Mouse (Mus musculus): ENCODE data around the gene Mlst8.

Gene Mlst8

GRCm38 (mm10) chr17:24478663-24479380, at the start of gene Mlst8:
Mlst8 (minus strand) TSS chr17:24479078.
- in situ Hi-C loops (cut with MboI, MseI): no loop called here

- in situ Hi-C loops (cut with MboI, MseI): no loop called here
Observed at GRCm38 (mm10) chr17:24528560-24528918, 49.7 kb upstream of the Mlst8 start.

- in situ Hi-C loops (cut with MboI, MseI): no loop called here
Observed at GRCm38 (mm10) chr17:24527723-24528559, 49.1 kb upstream of the Mlst8 start, which contains the start of gene Traf7. Traf7 (minus strand) TSS chr17:24527938.

- in situ Hi-C loops (cut with MboI, MseI): no loop called here
Observed at GRCm38 (mm10) chr17:24527315-24527714, 48.4 kb upstream of the Mlst8 start.

GRCm38 (mm10) chr17:24524734-24525133, 45.9 kb upstream of the Mlst8 start:
- in situ Hi-C loops (cut with MboI, MseI): loop anchor here (5.0 kb wide), 1 partner anchor 42 kb away; no protein-coding TSS in a partner anchor

GRCm38 (mm10) chr17:24520450-24520849, 41.6 kb upstream of the Mlst8 start:
- in situ Hi-C loops (cut with MboI, MseI): loop anchor here (5.0 kb wide), 1 partner anchor 38 kb away; no protein-coding TSS in a partner anchor

- in situ Hi-C loops (cut with MboI, MseI): no loop called here
Observed at GRCm38 (mm10) chr17:24514270-24515257, 35.7 kb upstream of the Mlst8 start.

- in situ Hi-C loops (cut with MboI, MseI): no loop called here
Observed at GRCm38 (mm10) chr17:24513609-24514008, 34.7 kb upstream of the Mlst8 start.

GRCm38 (mm10) chr17:24507806-24508460, 29.1 kb upstream of the Mlst8 start:
- in situ Hi-C loops (cut with MboI, MseI): no loop called here

GRCm38 (mm10) chr17:24507129-24507664, 28.3 kb upstream of the Mlst8 start:
- in situ Hi-C loops (cut with MboI, MseI): no loop called here

GRCm38 (mm10) chr17:24506332-24507070, 27.6 kb upstream of the Mlst8 start:
- in situ Hi-C loops (cut with MboI, MseI): no loop called here

GRCm38 (mm10) chr17:24505286-24505955, 26.5 kb upstream of the Mlst8 start:
- in situ Hi-C loops (cut with MboI, MseI): no loop called here

GRCm38 (mm10) chr17:24504085-24504484, 25.2 kb upstream of the Mlst8 start:
- in situ Hi-C loops (cut with MboI, MseI): no loop called here

- in situ Hi-C loops (cut with MboI, MseI): no loop called here
Observed at GRCm38 (mm10) chr17:24502208-24502607, 23.3 kb upstream of the Mlst8 start.

GRCm38 (mm10) chr17:24496026-24496425, 17.1 kb upstream of the Mlst8 start:
- in situ Hi-C loops (cut with MboI, MseI): no loop called here

- in situ Hi-C loops (cut with MboI, MseI): no loop called here
Observed at GRCm38 (mm10) chr17:24495443-24495842, 16.6 kb upstream of the Mlst8 start.

- in situ Hi-C loops (cut with MboI, MseI): no loop called here
Observed at GRCm38 (mm10) chr17:24494627-24495335, 15.9 kb upstream of the Mlst8 start.

- in situ Hi-C loops (cut with MboI, MseI): no loop called here
Observed at GRCm38 (mm10) chr17:24490399-24490798, 11.5 kb upstream of the Mlst8 start.

Measured in T-helper 2 cell (primary cell).